Mouse (Mus musculus): ENCODE measurements around the gene Fbxw14. TPM values are rescaled to one million over a fixed set of nuclear protein-coding genes. Genes with fewer than 3 reads are reported as not detected.
"Not testable (repeated sequence)": the region's sequence is repeated elsewhere in the genome, so short reads cannot be mapped to it uniquely, and the experiment has no call there.

Fbxw14 gene
- total RNA-seq (2015) = not detected in 2 replicates
- not detected in 2 replicates for total RNA-seq (2017)

DNA sequence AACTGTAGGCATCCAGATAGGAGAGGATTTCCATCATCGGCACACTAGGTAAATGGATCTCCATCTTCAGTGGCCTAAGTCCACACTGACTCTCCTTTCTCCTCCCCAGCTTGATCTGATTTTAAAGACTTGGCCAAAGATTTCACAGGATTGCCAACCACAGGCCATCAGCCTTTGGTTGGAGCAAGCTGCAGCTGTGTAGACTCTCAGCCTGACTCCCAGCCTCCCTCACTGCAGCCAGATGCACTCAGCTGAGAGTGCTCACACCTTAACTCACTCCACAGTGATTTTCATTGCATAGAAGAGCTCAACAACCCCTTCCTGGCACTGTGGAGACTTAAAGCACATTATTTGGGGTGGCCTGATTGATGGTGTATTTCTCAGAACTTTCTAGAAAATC, at the start of gene Fbxw14:
Gene Fbxw14, minus strand, starts transcription at position 101 of the 400 bp plus-strand sequence.
- not testable (repeated sequence) for ATAC-seq (replicated peaks; ENCODE audit: poor library complexity)

DNA sequence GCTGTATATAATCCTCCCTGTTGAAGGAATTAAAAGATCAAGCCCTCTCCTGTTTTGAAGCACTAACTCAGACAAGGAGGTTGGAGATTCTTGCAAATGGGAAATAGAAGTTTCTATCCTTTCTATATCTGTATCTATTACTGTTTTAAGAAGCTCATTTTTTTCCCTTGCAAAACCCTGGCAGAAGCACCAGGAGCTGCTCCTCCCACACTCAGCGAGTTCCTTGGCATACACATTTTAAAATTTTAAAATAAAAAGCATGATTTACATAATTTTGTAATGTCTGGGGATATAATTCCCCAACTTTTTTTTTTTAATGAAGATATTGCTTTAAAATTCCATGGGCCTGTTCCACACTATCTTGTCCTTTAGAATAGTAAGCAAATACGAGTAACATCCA, 24.4 kb downstream of the Fbxw14 start:
- ATAC-seq (replicated peaks; ENCODE audit: poor library complexity) = no peak

DNA sequence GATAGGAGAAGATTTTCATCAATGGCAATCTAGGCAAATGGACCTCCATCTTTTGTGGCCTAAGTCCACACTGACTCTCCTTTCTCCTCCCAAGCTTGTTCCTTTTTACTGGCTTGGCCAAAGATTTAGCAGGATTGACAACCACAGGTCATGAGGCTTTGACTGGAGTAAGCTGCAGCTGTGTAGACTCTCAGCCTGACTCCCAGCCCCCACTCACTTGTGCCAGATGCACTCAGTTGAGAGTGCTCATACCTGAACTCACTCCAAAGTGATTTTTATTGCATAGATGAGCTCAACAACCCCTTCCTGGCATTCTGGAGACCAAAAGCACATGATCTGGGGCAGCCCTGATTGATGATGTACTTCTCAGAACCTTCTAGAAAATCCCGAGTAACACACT, 52.8 kb downstream of the Fbxw14 start, which contains the start of gene Fbxw20:
Gene Fbxw20, minus strand, starts transcription at position 101 of the 400 bp plus-strand sequence.
- ATAC-seq (replicated peaks; ENCODE audit: poor library complexity) = no peak

Other genes starting within 250 kb of the Fbxw14 start
- 19.7 and 20.5 TPM in 2 replicates for gene Shisa5, start 249.1 kb downstream of the Fbxw14 start, total RNA-seq (2015)
- gene Shisa5, start 249.1 kb downstream of the Fbxw14 start, total RNA-seq (2017) = 74.8 and 94.4 TPM in 2 replicates
- gene Trex1, start 227.9 kb downstream of the Fbxw14 start, total RNA-seq (2015) = 22.4 and 24.1 TPM in 2 replicates
- 12.3 and 15.6 TPM in 2 replicates for gene Trex1, start 227.9 kb downstream of the Fbxw14 start, total RNA-seq (2017)
- gene Atrip, start 213.6 kb downstream of the Fbxw14 start, total RNA-seq (2015) = 13.3 and 17.6 TPM in 2 replicates
- gene Atrip, start 213.6 kb downstream of the Fbxw14 start, total RNA-seq (2017) = 15.3 and 20.1 TPM in 2 replicates
- gene Ccdc51, start 205.2 kb downstream of the Fbxw14 start, total RNA-seq (2015) = 5.8 and 8.6 TPM in 2 replicates
- gene Ccdc51, start 205.2 kb downstream of the Fbxw14 start, total RNA-seq (2017) = 14.6 and 15.2 TPM in 2 replicates
- gene Tma7, start 205.1 kb downstream of the Fbxw14 start, total RNA-seq (2015) = 411 and 433 TPM in 2 replicates
- gene Tma7, start 205.1 kb downstream of the Fbxw14 start, total RNA-seq (2017) = 121 and 130 TPM in 2 replicates
- not detected in 2 replicates for gene Plxnb1, start 192.3 kb downstream of the Fbxw14 start, total RNA-seq (2015)
- gene Plxnb1, start 192.3 kb downstream of the Fbxw14 start, total RNA-seq (2017) = not detected in 2 replicates
- not detected in 2 replicates for gene Fbxw21, start 125.6 kb downstream of the Fbxw14 start, total RNA-seq (2015)
- not detected in 2 replicates for gene Fbxw21, start 125.6 kb downstream of the Fbxw14 start, total RNA-seq (2017)
- not detected in 2 replicates for gene Fbxw13, start 91.7 kb downstream of the Fbxw14 start, total RNA-seq (2015)
- gene Fbxw13, start 91.7 kb downstream of the Fbxw14 start, total RNA-seq (2017) = not detected in 2 replicates
- not detected in 2 replicates for gene Fbxw20, start 52.9 kb downstream of the Fbxw14 start, total RNA-seq (2015)
- not detected in 2 replicates for gene Fbxw20, start 52.9 kb downstream of the Fbxw14 start, total RNA-seq (2017)
- gene Fbxw28, start 52.0 kb upstream of the Fbxw14 start, total RNA-seq (2015) = not detected in 2 replicates
- not detected in 2 replicates for gene Fbxw28, start 52.0 kb upstream of the Fbxw14 start, total RNA-seq (2017)
- gene Fbxw22, start 116.6 kb upstream of the Fbxw14 start, total RNA-seq (2015) = not detected in 2 replicates
- not detected in 2 replicates for gene Fbxw22, start 116.6 kb upstream of the Fbxw14 start, total RNA-seq (2017)
- gene Fbxw16, start 161.5 kb upstream of the Fbxw14 start, total RNA-seq (2015) = not detected in 2 replicates
- gene Fbxw16, start 161.5 kb upstream of the Fbxw14 start, total RNA-seq (2017) = not detected in 2 replicates
- gene Fbxw19, start 208.2 kb upstream of the Fbxw14 start, total RNA-seq (2015) = not detected in 2 replicates
- not detected in 2 replicates for gene Fbxw19, start 208.2 kb upstream of the Fbxw14 start, total RNA-seq (2017)